Comparison of ENCODE assay signal across 10 mouse cellular contexts in genomic region chr10:89708720-89709119, GRCm38 (mm10). TPM values are rescaled to one million over a fixed set of nuclear protein-coding genes. Genes with fewer than 3 reads are reported as not detected.
DNase-seq lines count a peak whose midpoint lies in the region; ATAC-seq and TF ChIP-seq lines count a peak whose summit lies in the region.
"Had no signal": no experiment of that assay in that cellular context is flagged by ENCODE, and none has a peak within 500 bp of the region (broad histone marks: within the 10 kb centered on the region; RNA-seq: fewer than 3 reads in every experiment).

No protein-coding gene starts in this region.

- H3K27me3 ChIP-seq in forebrain, embryonic 11.5 days (ENCODE audit: control insufficient read depth, insufficient read depth, low read length): no peaks in the 10 kb centered on the region
- no peaks in the 10 kb centered on the region for H3K27me3 ChIP-seq in forebrain, embryonic 10.5 days (ENCODE audit: poor library complexity, severe bottlenecking)
- H3K27me3 ChIP-seq in midbrain, embryonic 10.5 days (ENCODE audit: low read depth, poor library complexity, severe bottlenecking): no peaks in the 10 kb centered on the region
- no peaks in the 10 kb centered on the region for H3K27me3 ChIP-seq in midbrain, postnatal 0 days (ENCODE audit: insufficient read depth, low read length)
- H3K27me3 ChIP-seq in kidney, postnatal 0 days (ENCODE audit: insufficient read depth, low read length): no peaks in the 10 kb centered on the region
- no peaks in the 10 kb centered on the region for H3K27me3 ChIP-seq in stomach, embryonic 16.5 days (ENCODE audit: control insufficient read depth, insufficient read depth, low read length)

- no peaks in the 10 kb centered on the region; the same call in 1 of the 2 replicates for H3K36me3 ChIP-seq in forebrain, embryonic 11.5 days (ENCODE audit: control insufficient read depth, insufficient read depth, low read length)
- H3K36me3 ChIP-seq in forebrain, embryonic 10.5 days (replicated peaks): peaks cover 29% of the 10 kb centered on the region
- peaks cover 33% of the 10 kb centered on the region for H3K36me3 ChIP-seq in midbrain, embryonic 10.5 days
- peaks cover 11% of the 10 kb centered on the region; the same call in 1 of the 2 replicates for H3K36me3 ChIP-seq in midbrain, postnatal 0 days (ENCODE audit: insufficient read depth, low read length)
- H3K36me3 ChIP-seq in kidney, postnatal 0 days (ENCODE audit: insufficient read depth, low read length): peaks cover 11% of the 10 kb centered on the region; the same call in 1 of the 2 replicates
- H3K36me3 ChIP-seq in stomach, embryonic 16.5 days (ENCODE audit: control insufficient read depth, insufficient read depth, low read length): peaks cover 9% of the 10 kb centered on the region; the same call in 1 of the 2 replicates

- TF ChIP-seq CTCF in midbrain, postnatal 0 days (IDR thresholded peaks at IDR 0.05): no peak
- TF ChIP-seq CTCF in kidney, postnatal 0 days (IDR thresholded peaks at IDR 0.05; ENCODE audit: low read depth): no peak

- H3K9ac ChIP-seq in forebrain, embryonic 11.5 days (ENCODE audit: low read length): no peak overlapping the region
- no peak overlapping the region for H3K9ac ChIP-seq in midbrain, postnatal 0 days (replicated peaks; ENCODE audit: low read length, poor library complexity, severe bottlenecking)
- no peak overlapping the region for H3K9ac ChIP-seq in kidney, postnatal 0 days (ENCODE audit: low read depth, low read length)
- no peak overlapping the region; the same call in 1 of the 2 replicates for H3K9ac ChIP-seq in stomach, embryonic 16.5 days (ENCODE audit: low read length)

- no peaks in the 10 kb centered on the region for H3K9me3 ChIP-seq in forebrain, embryonic 11.5 days (ENCODE audit: control insufficient read depth, low read length)
- H3K9me3 ChIP-seq in forebrain, embryonic 10.5 days: no peaks in the 10 kb centered on the region
- no peaks in the 10 kb centered on the region for H3K9me3 ChIP-seq in midbrain, embryonic 10.5 days (replicated peaks)
- H3K9me3 ChIP-seq in midbrain, postnatal 0 days (ENCODE audit: low read length): no peaks in the 10 kb centered on the region
- no peaks in the 10 kb centered on the region for H3K9me3 ChIP-seq in kidney, postnatal 0 days (replicated peaks; ENCODE audit: low read length)
- no peaks in the 10 kb centered on the region; the same call in 1 of the 2 replicates for H3K9me3 ChIP-seq in stomach, embryonic 16.5 days (replicated peaks; ENCODE audit: control insufficient read depth, low read length)

- intact Hi-C loops in left cerebral cortex, postnatal 4 days (cut with DNase I): loop anchor here (10.0 kb wide), 1 partner anchor 54 kb away; no protein-coding TSS in a partner anchor

- H3K4me3 ChIP-seq in forebrain, embryonic 11.5 days (ENCODE audit: low read depth, low read length): no peak overlapping the region
- H3K4me3 ChIP-seq in forebrain, embryonic 10.5 days: no peak overlapping the region
- H3K4me3 ChIP-seq in midbrain, embryonic 10.5 days: peak overlapping the region; percentile 14; the same call in 1 of the 2 replicates
- H3K4me3 ChIP-seq in midbrain, postnatal 0 days (ENCODE audit: low read depth, low read length): no peak overlapping the region
- H3K4me3 ChIP-seq in kidney, postnatal 0 days (replicated peaks; ENCODE audit: low read depth, low read length): no peak overlapping the region
- H3K4me3 ChIP-seq in stomach, embryonic 16.5 days (replicated peaks; ENCODE audit: low read length): peak overlapping the region; percentile 19

- no peaks in the 10 kb centered on the region for H3K4me1 ChIP-seq in forebrain, embryonic 11.5 days (replicated peaks; ENCODE audit: control insufficient read depth, insufficient read depth, low read length)
- H3K4me1 ChIP-seq in forebrain, embryonic 10.5 days: peaks cover 6% of the 10 kb centered on the region
- H3K4me1 ChIP-seq in midbrain, embryonic 10.5 days: peaks cover 7% of the 10 kb centered on the region
- no peaks in the 10 kb centered on the region for H3K4me1 ChIP-seq in midbrain, postnatal 0 days (ENCODE audit: insufficient read depth, low read length)
- H3K4me1 ChIP-seq in kidney, postnatal 0 days (replicated peaks; ENCODE audit: insufficient read depth, low read length): no peaks in the 10 kb centered on the region
- H3K4me1 ChIP-seq in stomach, embryonic 16.5 days (ENCODE audit: control insufficient read depth, insufficient read depth, low read length): no peaks in the 10 kb centered on the region

- no peak overlapping the region for H3K27ac ChIP-seq in forebrain, embryonic 11.5 days (ENCODE audit: low read depth, low read length)
- no peak overlapping the region for H3K27ac ChIP-seq in forebrain, embryonic 10.5 days
- H3K27ac ChIP-seq in midbrain, embryonic 10.5 days (replicated peaks): no peak overlapping the region
- H3K27ac ChIP-seq in midbrain, postnatal 0 days (ENCODE audit: low read depth, low read length): no peak overlapping the region
- H3K27ac ChIP-seq in kidney, postnatal 0 days: no peak overlapping the region
- no peak overlapping the region for H3K27ac ChIP-seq in stomach, embryonic 16.5 days (ENCODE audit: low read length)

- no peak for DNase-seq in forebrain, embryonic 11.5 days (ENCODE audit: low spot score)
- no peak for DNase-seq in forebrain, embryonic 10.5 days (ENCODE audit: extremely low spot score, low spot score)
- DNase-seq in midbrain, embryonic 10.5 days (ENCODE audit: low spot score): peak; percentile 15
- no peak for DNase-seq in midbrain, postnatal 0 days (ENCODE audit: low spot score)
- DNase-seq in kidney, postnatal 0 days (ENCODE audit: low spot score): peak; percentile 19
- DNase-seq in left cerebral cortex, postnatal 4 days: no peak
- DNase-seq in cerebellum, adult 11-12 months: no peak
- DNase-seq: B cell, adult 2 months; heart, postnatal 4 days had no signal

- ATAC-seq in forebrain, embryonic 11.5 days (replicated peaks; ENCODE audit: low FRiP score): 0 out of 2 replicates have a peak, but pooled peaks have one; percentile 49
- ATAC-seq in midbrain, postnatal 0 days (ENCODE audit: low FRiP score): no peak
- no peak; the same call in 1 of the 2 replicates for ATAC-seq in kidney, postnatal 0 days (replicated peaks; ENCODE audit: low FRiP score, low read depth)
- ATAC-seq in stomach, embryonic 16.5 days (ENCODE audit: insufficient read depth, low FRiP score): peak; percentile 75; the same call in 1 of the 2 replicates

- no peak overlapping the region for H3K4me2 ChIP-seq in forebrain, embryonic 11.5 days (ENCODE audit: low read depth, low read length, severe bottlenecking)
- no peak overlapping the region for H3K4me2 ChIP-seq in midbrain, postnatal 0 days (ENCODE audit: low read depth, low read length, poor library complexity, severe bottlenecking)
- H3K4me2 ChIP-seq in kidney, postnatal 0 days (ENCODE audit: low read length): peak overlapping the region; percentile 32
- peak overlapping the region; percentile 45 for H3K4me2 ChIP-seq in stomach, embryonic 16.5 days (ENCODE audit: low read depth, low read length)

- WGBS in forebrain, embryonic 11.5 days: 39% methylated on average over 10 of the region's 10 CpGs
- WGBS in forebrain, embryonic 10.5 days: 39% methylated on average over 10 of the region's 10 CpGs
- WGBS in midbrain, embryonic 10.5 days: 35% methylated on average over 10 of the region's 10 CpGs
- 41% methylated on average over 10 of the region's 10 CpGs for WGBS in midbrain, postnatal 0 days
- 29% methylated on average over 10 of the region's 10 CpGs for WGBS in kidney, postnatal 0 days
- 28% methylated on average over 10 of the region's 10 CpGs for WGBS in stomach, embryonic 16.5 days

RNA-seq across cellular contexts. Expression of gene Scyl2, which starts 22.6 kb away (rescaled TPM):
- 13.1 and 13.9 TPM in 2 replicates for polyA plus RNA-seq in forebrain, embryonic 11.5 days (2014; fragmentation: Nextera tagmentation; extraction: Ambion mirVana)
- 7.8 and 8.5 TPM in 2 replicates for polyA plus RNA-seq in forebrain, embryonic 10.5 days (2016; fragmentation: Nextera tagmentation; extraction: Ambion mirVana)
- polyA plus RNA-seq in midbrain, embryonic 10.5 days (2016; fragmentation: Nextera tagmentation; extraction: Ambion mirVana): 8.3 and 9.9 TPM in 2 replicates
- total RNA-seq in midbrain, postnatal 0 days (2014; rRNA removed): 35.6 and 45.4 TPM in 2 replicates
- polyA plus RNA-seq in midbrain, postnatal 0 days (2015; fragmentation: Nextera tagmentation; extraction: Ambion mirVana): 5.8 and 7.0 TPM in 2 replicates
- polyA plus RNA-seq in kidney, postnatal 0 days (2015; fragmentation: Nextera tagmentation; extraction: Ambion mirVana): 6.7 and 7.0 TPM in 2 replicates
- 6.2 and 7.7 TPM in 2 replicates for polyA plus RNA-seq in stomach, embryonic 16.5 days (2015; fragmentation: Nextera tagmentation; extraction: Ambion mirVana)
- 10 to 100 TPM; 46.3 to 48.2 TPM for total RNA-seq in left cerebral cortex, postnatal 4 days (2021)

RNA-seq across cellular contexts. Expression of gene Actr6, which starts 23.4 kb away (rescaled TPM):
- polyA plus RNA-seq in forebrain, embryonic 11.5 days (2014; fragmentation: Nextera tagmentation; extraction: Ambion mirVana): 34.9 and 39.9 TPM in 2 replicates
- 37.5 and 38.3 TPM in 2 replicates for polyA plus RNA-seq in forebrain, embryonic 10.5 days (2016; fragmentation: Nextera tagmentation; extraction: Ambion mirVana)
- polyA plus RNA-seq in midbrain, embryonic 10.5 days (2016; fragmentation: Nextera tagmentation; extraction: Ambion mirVana): 37.2 and 41.3 TPM in 2 replicates
- total RNA-seq in midbrain, postnatal 0 days (2014; rRNA removed): 30.5 and 37.3 TPM in 2 replicates
- 59.4 and 63.9 TPM in 2 replicates for polyA plus RNA-seq in midbrain, postnatal 0 days (2015; fragmentation: Nextera tagmentation; extraction: Ambion mirVana)
- 38.5 and 40.7 TPM in 2 replicates for polyA plus RNA-seq in kidney, postnatal 0 days (2015; fragmentation: Nextera tagmentation; extraction: Ambion mirVana)
- polyA plus RNA-seq in stomach, embryonic 16.5 days (2015; fragmentation: Nextera tagmentation; extraction: Ambion mirVana): 19.2 and 30.3 TPM in 2 replicates
- 10 to 100 TPM; 26.8 to 28.5 TPM for total RNA-seq in left cerebral cortex, postnatal 4 days (2021)

RNA-seq across cellular contexts. Expression of gene Uhrf1bp1l, which starts 36.1 kb away (rescaled TPM):
- polyA plus RNA-seq in forebrain, embryonic 11.5 days (2014; fragmentation: Nextera tagmentation; extraction: Ambion mirVana): 32.4 and 39.2 TPM in 2 replicates
- 31.2 and 33.3 TPM in 2 replicates for polyA plus RNA-seq in forebrain, embryonic 10.5 days (2016; fragmentation: Nextera tagmentation; extraction: Ambion mirVana)
- polyA plus RNA-seq in midbrain, embryonic 10.5 days (2016; fragmentation: Nextera tagmentation; extraction: Ambion mirVana): 28.5 and 31.4 TPM in 2 replicates
- 33.8 and 36.2 TPM in 2 replicates for total RNA-seq in midbrain, postnatal 0 days (2014; rRNA removed)
- polyA plus RNA-seq in midbrain, postnatal 0 days (2015; fragmentation: Nextera tagmentation; extraction: Ambion mirVana): 29.0 and 32.3 TPM in 2 replicates
- polyA plus RNA-seq in kidney, postnatal 0 days (2015; fragmentation: Nextera tagmentation; extraction: Ambion mirVana): 28.3 and 30.9 TPM in 2 replicates
- 21.8 and 22.5 TPM in 2 replicates for polyA plus RNA-seq in stomach, embryonic 16.5 days (2015; fragmentation: Nextera tagmentation; extraction: Ambion mirVana)
- total RNA-seq in left cerebral cortex, postnatal 4 days (2021): 10 to 100 TPM; 51.1 to 53.3 TPM

Comparison
In these comparisons a context has a peak if more than half of its experiments do, and no peak if none do; other contexts are left out.
1. DNase-seq: peak in midbrain, embryonic 10.5 days (single experiment) and kidney, postnatal 0 days (single experiment); none in forebrain, embryonic 11.5 days (single experiment), forebrain, embryonic 10.5 days (single experiment), midbrain, postnatal 0 days (single experiment), left cerebral cortex, postnatal 4 days (single experiment) and cerebellum, adult 11-12 months (single experiment).
2. H3K4me3 ChIP-seq: peak in midbrain, embryonic 10.5 days (single experiment) and stomach, embryonic 16.5 days (single experiment); none in forebrain, embryonic 11.5 days (single experiment), forebrain, embryonic 10.5 days (single experiment), midbrain, postnatal 0 days (single experiment) and kidney, postnatal 0 days (single experiment).
3. ATAC-seq: peak in forebrain, embryonic 11.5 days (single experiment) and stomach, embryonic 16.5 days (single experiment); none in midbrain, postnatal 0 days (single experiment) and kidney, postnatal 0 days (single experiment).
4. H3K4me2 ChIP-seq: peak in kidney, postnatal 0 days (single experiment) and stomach, embryonic 16.5 days (single experiment); none in forebrain, embryonic 11.5 days (single experiment) and midbrain, postnatal 0 days (single experiment).